Mouse (Mus musculus): ENCODE results near the gene Denr. TPM values are rescaled to one million over a fixed set of nuclear protein-coding genes. Genes with fewer than 3 reads are reported as not detected.

Gene Denr
- polyA plus RNA-seq, 1 experiment = 41.0 TPM

- Histone ChIP-seq H3K4me1 (ENCODE audit: control insufficient read depth, insufficient read depth, low read length) (no peaks in the 10 kb centered on the region), H3K4me3 (ENCODE audit: insufficient read depth, low read depth, low read length) (no peak overlapping the region), H3K36me3 (ENCODE audit: control insufficient read depth, insufficient read depth, low read length) (no peaks in the 10 kb centered on the region), H3K27ac (ENCODE audit: insufficient read depth, low read depth, low read length) (no peak overlapping the region), H3K27me3 (replicated peaks; ENCODE audit: control insufficient read depth, insufficient read depth, low read length) (no peaks in the 10 kb centered on the region)
- 49% methylated on average over 7 of the region's 7 CpGs for WGBS
- peak; percentile 64 for DNase-seq
- TF ChIP-seq POLR2A (IDR thresholded peaks at IDR 0.05; ENCODE audit: low read depth, low read length) (no peak), CTCF (conservative IDR thresholded peaks at IDR 0.05; ENCODE audit: insufficient read depth, insufficient read length, low read depth, low read length) (0 out of 2 replicates have a peak, but pooled peaks have one; percentile 23)
Observed at GRCm38 (mm10) chr5:123947041-123947761, 40.2 kb downstream of the Denr start.

DNA sequence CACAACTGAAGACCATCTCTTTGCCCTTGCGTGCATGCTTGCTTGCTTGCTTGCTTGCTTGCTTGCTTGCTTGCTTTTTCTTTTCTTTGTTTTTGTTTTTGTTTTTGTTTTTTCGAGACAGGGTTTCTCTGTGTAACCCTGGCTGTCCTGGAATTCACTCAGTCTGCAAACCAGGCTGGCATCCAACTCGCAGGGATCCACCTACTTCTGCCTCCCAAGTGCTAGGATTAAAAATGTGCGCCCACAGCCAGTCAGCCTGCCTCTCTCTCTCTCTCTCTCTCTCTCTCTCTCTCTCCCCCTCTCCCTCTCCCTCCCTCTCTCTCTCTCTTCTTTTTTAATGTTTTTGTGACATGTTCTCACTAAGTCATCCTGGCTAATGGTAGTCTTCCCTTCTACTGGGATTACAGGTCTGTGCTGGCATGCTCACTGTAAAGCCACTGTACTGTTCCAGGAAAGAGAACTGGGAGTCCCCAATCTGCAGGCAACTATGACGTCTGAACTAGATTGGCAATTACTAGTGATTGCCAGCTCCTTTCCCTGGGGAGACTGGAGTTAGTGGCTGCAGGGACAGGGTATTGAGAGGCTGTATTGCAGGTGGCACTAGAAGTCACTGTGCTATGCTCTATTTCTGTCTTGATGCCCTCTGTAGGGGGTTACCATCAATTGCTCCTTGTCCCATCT lies 45.5 kb downstream of the Denr start:
- Histone ChIP-seq H3K36me3 (ENCODE audit: control insufficient read depth, insufficient read depth, low read length) (no peaks in the 10 kb centered on the region), H3K27ac (ENCODE audit: insufficient read depth, low read depth, low read length) (no peak overlapping the region), H3K4me1 (ENCODE audit: control insufficient read depth, insufficient read depth, low read length) (no peaks in the 10 kb centered on the region), H3K27me3 (replicated peaks; ENCODE audit: control insufficient read depth, insufficient read depth, low read length) (no peaks in the 10 kb centered on the region), H3K4me3 (ENCODE audit: insufficient read depth, low read depth, low read length) (no peak overlapping the region)
- TF ChIP-seq CTCF (conservative IDR thresholded peaks at IDR 0.05; ENCODE audit: insufficient read depth, insufficient read length, low read depth, low read length) = no peak
- no peak for TF ChIP-seq POLR2A (IDR thresholded peaks at IDR 0.05; ENCODE audit: low read depth, low read length)
- WGBS = 55% methylated on average over 5 of the region's 5 CpGs
- no peak for DNase-seq

DNA sequence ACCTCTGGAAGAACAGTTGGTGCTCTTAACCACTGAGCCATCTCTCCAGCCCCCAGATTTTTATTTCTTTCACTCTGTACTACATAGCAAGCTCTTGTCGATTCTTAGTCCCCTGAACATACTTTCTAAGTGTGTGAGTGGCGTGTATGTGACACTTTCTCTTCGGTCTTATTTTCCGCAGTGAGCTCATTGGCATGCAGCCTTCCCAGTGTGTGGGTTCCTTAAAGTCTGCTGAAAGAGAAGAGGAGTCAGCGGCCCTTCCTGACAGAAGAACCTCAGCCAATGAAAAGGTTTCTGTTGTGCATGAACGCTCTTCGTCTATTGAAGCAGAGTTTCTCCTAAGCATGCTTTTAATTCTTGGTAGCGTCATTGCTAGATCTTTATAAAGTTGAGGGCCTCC lies 50.2 kb downstream of the Denr start:
- DNase-seq = no peak
- no peaks in the 10 kb centered on the region for H3K27me3 ChIP-seq (replicated peaks; ENCODE audit: control insufficient read depth, insufficient read depth, low read length)
- TF ChIP-seq CTCF (conservative IDR thresholded peaks at IDR 0.05; ENCODE audit: insufficient read depth, insufficient read length, low read depth, low read length) (no peak), POLR2A (IDR thresholded peaks at IDR 0.05; ENCODE audit: low read depth, low read length) (no peak)
- H3K4me3 ChIP-seq (ENCODE audit: insufficient read depth, low read depth, low read length) = no peak overlapping the region
- no peaks in the 10 kb centered on the region for H3K36me3 ChIP-seq (ENCODE audit: control insufficient read depth, insufficient read depth, low read length)
- no peaks in the 10 kb centered on the region for H3K4me1 ChIP-seq (ENCODE audit: control insufficient read depth, insufficient read depth, low read length)
- WGBS = 90% methylated on average over 8 of the region's 8 CpGs
- no peak overlapping the region for H3K27ac ChIP-seq (ENCODE audit: insufficient read depth, low read depth, low read length)

GRCm38 (mm10) chr5:123959018-123959417 lies 52.0 kb downstream of the Denr start:
- 76% methylated on average over 3 of the region's 3 CpGs for WGBS
- no peak overlapping the region for H3K4me3 ChIP-seq (ENCODE audit: insufficient read depth, low read depth, low read length)
- TF ChIP-seq POLR2A (IDR thresholded peaks at IDR 0.05; ENCODE audit: low read depth, low read length) (no peak), CTCF (conservative IDR thresholded peaks at IDR 0.05; ENCODE audit: insufficient read depth, insufficient read length, low read depth, low read length) (no peak)
- no peak for DNase-seq
- no peaks in the 10 kb centered on the region for H3K4me1 ChIP-seq (ENCODE audit: control insufficient read depth, insufficient read depth, low read length)
- H3K36me3 ChIP-seq (ENCODE audit: control insufficient read depth, insufficient read depth, low read length) = no peaks in the 10 kb centered on the region
- H3K27ac ChIP-seq (ENCODE audit: insufficient read depth, low read depth, low read length) = no peak overlapping the region
- H3K27me3 ChIP-seq (replicated peaks; ENCODE audit: control insufficient read depth, insufficient read depth, low read length) = no peaks in the 10 kb centered on the region

- Histone ChIP-seq H3K4me1 (ENCODE audit: control insufficient read depth, insufficient read depth, low read length) (no peaks in the 10 kb centered on the region), H3K36me3 (ENCODE audit: control insufficient read depth, insufficient read depth, low read length) (no peaks in the 10 kb centered on the region), H3K27me3 (replicated peaks; ENCODE audit: control insufficient read depth, insufficient read depth, low read length) (no peaks in the 10 kb centered on the region), H3K27ac (ENCODE audit: insufficient read depth, low read depth, low read length) (no peak overlapping the region), H3K4me3 (ENCODE audit: insufficient read depth, low read depth, low read length) (no peak overlapping the region)
- no peak for TF ChIP-seq POLR2A (IDR thresholded peaks at IDR 0.05; ENCODE audit: low read depth, low read length)
- no peak for TF ChIP-seq CTCF (conservative IDR thresholded peaks at IDR 0.05; ENCODE audit: insufficient read depth, insufficient read length, low read depth, low read length)
- DNase-seq = no peak
- WGBS = 77% methylated on average over 8 of the region's 8 CpGs
Observed at GRCm38 (mm10) chr5:123960129-123960528, 53.2 kb downstream of the Denr start.

DNA sequence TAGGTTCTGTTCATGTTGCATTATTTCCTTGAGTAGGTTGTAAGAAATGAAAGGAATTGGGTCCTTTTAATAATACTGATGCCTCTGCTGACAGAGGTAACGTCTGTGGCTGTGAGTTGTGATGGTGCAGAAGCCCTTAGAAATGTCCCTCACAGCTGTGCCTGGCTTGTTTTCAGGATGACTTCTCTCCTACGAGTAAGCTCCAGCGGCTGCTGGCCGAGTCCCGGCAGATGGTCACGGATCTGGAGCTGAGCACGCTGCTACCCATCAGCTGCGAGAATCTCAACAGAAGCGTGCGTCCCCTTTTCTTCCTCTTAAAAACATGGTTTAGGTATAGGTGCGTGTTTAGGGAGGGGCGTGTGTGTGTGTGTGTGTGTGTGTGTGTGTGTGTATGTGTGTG lies 54.1 kb downstream of the Denr start:
- H3K36me3 ChIP-seq (ENCODE audit: control insufficient read depth, insufficient read depth, low read length) = no peaks in the 10 kb centered on the region
- H3K27ac ChIP-seq (ENCODE audit: insufficient read depth, low read depth, low read length) = no peak overlapping the region
- TF ChIP-seq POLR2A (IDR thresholded peaks at IDR 0.05; ENCODE audit: low read depth, low read length) (no peak), CTCF (conservative IDR thresholded peaks at IDR 0.05; ENCODE audit: insufficient read depth, insufficient read length, low read depth, low read length) (no peak)
- WGBS = 89% methylated on average over 12 of the region's 12 CpGs
- DNase-seq = no peak
- no peaks in the 10 kb centered on the region for H3K27me3 ChIP-seq (replicated peaks; ENCODE audit: control insufficient read depth, insufficient read depth, low read length)
- H3K4me1 ChIP-seq (ENCODE audit: control insufficient read depth, insufficient read depth, low read length) = no peaks in the 10 kb centered on the region
- no peak overlapping the region for H3K4me3 ChIP-seq (ENCODE audit: insufficient read depth, low read depth, low read length)

DNA sequence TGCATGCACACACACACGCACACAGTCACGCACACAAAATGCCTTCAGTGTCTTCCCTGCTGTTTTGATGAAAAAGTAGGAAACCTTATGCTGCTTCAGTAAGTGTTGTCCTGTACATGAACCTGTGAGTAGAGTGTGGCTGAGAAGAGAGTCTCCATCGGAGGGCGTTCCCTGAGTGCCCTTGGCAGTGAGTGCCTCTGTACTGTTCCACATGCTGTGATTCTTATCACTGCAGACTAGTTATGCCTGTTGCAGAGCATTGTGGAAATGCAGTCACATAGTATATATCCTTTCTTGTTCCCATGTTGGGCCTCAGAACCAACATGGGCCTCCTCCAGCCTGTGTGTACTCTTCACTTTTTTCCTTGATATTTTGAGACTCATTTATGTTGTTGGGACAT lies 57.2 kb downstream of the Denr start:
- H3K4me3 ChIP-seq (ENCODE audit: insufficient read depth, low read depth, low read length) = no peak overlapping the region
- H3K36me3 ChIP-seq (ENCODE audit: control insufficient read depth, insufficient read depth, low read length) = no peaks in the 10 kb centered on the region
- peaks cover 6% of the 10 kb centered on the region; the same call in 1 of the 2 replicates for H3K4me1 ChIP-seq (ENCODE audit: control insufficient read depth, insufficient read depth, low read length)
- no peak for DNase-seq
- H3K27me3 ChIP-seq (replicated peaks; ENCODE audit: control insufficient read depth, insufficient read depth, low read length) = no peaks in the 10 kb centered on the region
- WGBS = 90% methylated on average over 4 of the region's 4 CpGs
- no peak for TF ChIP-seq POLR2A (IDR thresholded peaks at IDR 0.05; ENCODE audit: low read depth, low read length)
- no peak for TF ChIP-seq CTCF (conservative IDR thresholded peaks at IDR 0.05; ENCODE audit: insufficient read depth, insufficient read length, low read depth, low read length)
- H3K27ac ChIP-seq (ENCODE audit: insufficient read depth, low read depth, low read length) = no peak overlapping the region
